Mouse (Mus musculus) c-Kit-positive CD71-positive TER-119-positive erythroid progenitor cells, embryonic 14.5 days (primary cell): ENCODE data around the gene Nxph2.

Experiments used
- DNase-seq: peaks from one replicate; pipeline ENCODE4 v3.0.0-alpha.2; 2013; ENCODE audit warnings: low spot score

Gene Nxph2

DNA sequence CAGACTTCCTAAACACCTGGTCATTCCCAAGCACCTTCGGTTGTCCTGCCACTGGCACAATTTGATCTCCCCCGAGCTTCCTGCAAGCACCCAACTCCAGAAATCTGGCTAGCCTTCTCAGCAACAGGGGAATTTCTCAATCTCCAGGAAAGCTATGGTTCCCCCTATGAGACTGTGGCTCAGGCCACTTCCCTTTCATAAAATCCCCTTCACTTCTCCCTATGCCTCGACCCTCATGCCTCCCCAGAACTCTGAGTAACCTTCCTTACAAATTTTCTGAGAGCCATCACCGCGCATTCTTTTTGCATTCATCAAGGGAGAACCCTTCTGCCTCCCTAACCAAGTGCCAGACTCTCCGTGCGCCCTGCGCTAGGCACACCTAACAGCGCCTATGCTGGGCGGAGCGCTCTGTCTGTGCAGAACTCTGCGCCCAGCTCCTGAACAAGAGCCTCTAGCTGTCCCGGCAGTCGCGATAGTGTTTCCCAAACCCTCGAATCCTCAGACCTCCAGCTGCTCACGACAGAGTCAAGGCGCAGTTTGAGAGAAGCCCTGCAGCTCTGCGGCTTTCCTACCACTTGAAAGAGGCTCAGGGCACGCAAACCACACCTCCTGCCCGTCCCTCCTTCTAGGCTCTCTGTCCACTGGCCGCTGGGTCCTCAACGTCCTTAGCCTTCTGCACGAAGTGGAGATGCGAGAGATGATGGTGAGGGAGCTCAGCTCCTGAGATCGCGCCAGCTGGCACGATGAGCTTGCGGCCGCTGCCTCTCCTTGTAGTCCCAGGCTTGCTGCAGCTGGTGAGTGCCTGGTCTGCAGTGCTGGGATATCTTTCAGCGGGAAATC, at the start of gene Nxph2:
Gene Nxph2, plus strand, starts transcription at position 501 of the 840 bp plus-strand sequence.
- no peak for DNase-seq

DNA sequence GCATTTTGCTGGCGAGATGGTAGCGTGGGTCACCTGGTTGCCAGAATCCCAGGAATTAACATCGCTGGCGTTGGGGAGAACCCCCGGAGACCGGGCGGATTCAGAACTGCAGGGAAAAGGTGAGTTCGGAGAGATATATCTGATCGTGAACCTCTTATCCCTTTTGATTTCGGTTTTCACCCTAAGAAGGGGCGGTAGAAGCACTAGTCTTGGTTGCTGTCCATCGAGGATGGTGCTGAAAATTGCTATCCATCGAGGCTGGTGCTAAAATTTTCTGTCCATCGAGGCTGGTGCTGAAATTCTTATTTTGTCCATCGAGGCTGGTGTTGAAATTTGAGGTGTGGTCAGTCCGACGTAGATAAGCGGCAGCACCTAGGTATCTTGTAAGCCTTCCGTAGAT, 30.1 kb upstream of the Nxph2 start:
- peak; percentile 5 for DNase-seq

DNA sequence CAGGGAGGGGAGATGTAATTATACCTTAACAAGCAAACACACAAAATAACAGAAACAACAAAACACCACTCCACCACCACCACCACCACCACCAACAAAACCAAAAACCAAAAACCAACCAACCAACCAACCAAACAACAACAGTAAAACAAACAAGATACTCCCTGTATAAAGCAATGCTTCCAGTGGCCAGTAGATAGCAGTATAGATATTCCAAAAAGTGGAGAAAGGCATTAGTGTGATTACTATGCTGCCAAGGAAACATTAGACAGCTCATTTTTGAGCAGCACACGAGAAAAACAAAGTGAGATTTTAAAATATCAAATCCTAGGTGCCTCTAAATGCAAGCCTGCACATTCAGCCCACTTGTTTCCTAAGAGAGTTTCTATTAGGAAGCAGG, 6.2 kb upstream of the Nxph2 start:
- DNase-seq: no peak
